Mouse (Mus musculus) gonadal fat pad, adult 2 months (tissue): ENCODE results near the gene Mrps23. TPM values are rescaled to one million over a fixed set of nuclear protein-coding genes. Genes with fewer than 3 reads are reported as not detected.
"Not testable (repeated sequence)": the region's sequence is repeated elsewhere in the genome, so short reads cannot be mapped to it uniquely, and the experiment has no call there.

Experiments
- DNase-seq: peaks from one replicate; pipeline ENCODE4 v3.0.0-alpha.2; 2012; ENCODE audit warnings: low read depth
- polyA plus RNA-seq: library from polyadenylated mRNA; depleted of rRNA; stranded (reverse); fragments of >200 nt; gene quantifications from 2 replicates; pipeline ENCODE4 v1.2.3, GENCODE M21; 2012

The Mrps23 gene
- polyA plus RNA-seq, 1 experiment, result 41.3 TPM

DNA sequence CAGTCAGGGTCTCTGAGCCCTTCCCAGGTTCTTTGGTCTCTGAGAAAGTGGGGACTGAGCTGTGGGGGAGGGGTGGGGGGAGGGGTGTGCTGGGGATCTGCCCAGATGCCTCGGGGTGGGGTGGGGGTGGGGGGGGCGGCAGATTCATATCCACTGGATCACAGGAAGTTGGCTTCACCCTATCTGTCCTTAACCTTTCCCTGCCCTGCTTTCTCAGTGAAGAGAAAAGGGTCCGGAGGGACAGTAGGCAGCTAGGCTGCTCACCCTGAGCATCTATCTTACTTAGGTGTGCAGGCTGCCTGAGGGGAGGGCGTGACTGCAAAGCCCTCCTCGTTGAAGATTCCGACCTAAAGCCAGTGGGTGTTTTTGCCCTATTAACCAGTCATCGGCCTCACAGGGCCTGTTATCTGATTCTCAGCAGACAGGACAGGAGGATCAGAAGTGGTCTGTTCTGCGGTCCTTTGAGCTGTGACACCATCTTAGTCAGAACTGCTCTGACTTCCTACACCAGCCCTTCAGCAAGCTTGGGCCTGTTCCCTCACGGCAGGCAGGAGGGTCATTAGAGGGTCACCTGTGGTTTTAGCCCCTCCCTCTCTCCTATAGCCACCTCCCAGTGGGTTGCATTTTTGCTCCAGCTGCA, 30.7 kb upstream of the Mrps23 start:
- no peak for DNase-seq

DNA sequence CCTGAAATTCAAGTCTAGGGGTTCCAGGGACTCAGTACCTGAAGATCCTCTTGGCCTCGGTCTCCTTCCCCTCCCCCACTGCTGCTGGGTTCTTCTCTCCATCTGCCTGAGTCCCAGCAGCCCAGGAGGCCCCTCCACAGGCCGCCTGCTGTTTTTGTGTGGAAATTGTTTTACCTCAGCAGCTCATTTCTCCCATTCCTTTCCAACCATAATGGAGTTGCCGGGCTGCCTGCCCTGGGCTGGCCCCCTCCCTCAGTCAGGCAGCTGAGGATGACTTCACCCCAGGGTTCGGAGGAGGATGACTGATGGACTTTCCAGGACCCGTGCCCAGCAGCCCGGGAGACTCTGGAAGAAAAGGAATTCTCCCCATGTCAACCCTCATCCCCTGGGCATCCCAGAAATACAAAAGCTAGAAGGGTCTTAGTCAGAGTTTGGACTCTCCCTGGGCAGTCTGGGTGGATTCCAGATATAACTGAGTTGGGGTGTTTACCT, 23.7 kb upstream of the Mrps23 start:
- no peak for DNase-seq

DNA sequence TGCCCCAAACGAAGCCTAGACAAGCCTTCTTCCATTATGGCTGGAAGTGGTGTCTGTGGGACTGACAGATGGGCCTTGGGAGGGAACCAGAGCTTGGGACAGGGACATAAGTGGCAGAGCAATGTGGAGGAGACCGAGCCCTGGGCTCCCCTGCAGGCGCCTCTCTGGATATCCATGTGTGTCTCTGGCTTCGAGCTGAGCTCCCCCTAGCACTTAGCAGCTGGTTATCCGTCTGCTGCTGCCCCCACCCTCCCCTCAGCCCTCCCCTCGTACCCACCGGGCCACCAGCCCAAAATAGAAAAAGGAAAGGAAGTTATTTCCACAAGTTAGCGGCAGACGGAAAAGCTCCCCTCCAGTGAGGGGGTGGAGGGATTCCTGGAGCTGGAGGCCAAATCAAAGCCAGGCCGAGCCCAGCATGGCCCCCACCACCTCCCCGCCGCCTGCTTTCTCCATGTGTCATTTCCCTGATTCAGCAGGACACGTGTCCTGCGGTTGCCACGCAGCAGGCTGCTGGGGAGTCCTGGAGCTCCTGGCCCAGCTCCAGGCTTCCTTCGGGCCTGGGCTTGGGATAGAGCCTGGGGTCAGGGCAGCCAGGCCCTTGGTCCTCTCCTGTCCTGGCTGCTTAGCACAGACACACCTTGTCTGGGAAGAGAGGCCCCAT, 23.1 kb upstream of the Mrps23 start:
- DNase-seq, result no peak

DNA sequence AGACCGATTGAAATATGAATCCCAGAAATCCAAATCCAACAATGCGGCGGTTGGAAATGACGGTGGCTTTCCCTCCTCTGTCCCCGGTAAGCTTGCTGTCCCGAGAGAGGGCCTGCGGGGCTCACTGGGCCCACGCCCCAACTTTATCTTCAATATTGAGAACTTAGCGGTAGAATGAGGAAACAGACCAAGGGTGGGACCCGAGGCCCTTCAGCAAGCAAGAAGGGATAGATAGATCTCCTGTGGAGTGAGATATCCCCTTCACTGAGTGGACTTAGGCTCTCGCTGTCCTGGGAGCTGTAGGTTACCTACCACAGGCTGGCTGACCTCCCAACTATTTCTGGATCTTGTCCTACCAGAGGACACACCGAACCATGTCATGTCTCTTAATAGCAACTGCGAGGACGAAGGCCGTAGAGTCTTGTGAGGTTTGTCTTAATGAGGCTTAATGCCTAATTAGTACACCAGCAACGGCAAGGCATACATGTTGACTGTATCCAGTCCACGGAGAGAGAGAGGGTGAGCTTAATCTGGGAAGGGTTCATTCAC, 19.5 kb upstream of the Mrps23 start:
- DNase-seq, result no peak

DNA sequence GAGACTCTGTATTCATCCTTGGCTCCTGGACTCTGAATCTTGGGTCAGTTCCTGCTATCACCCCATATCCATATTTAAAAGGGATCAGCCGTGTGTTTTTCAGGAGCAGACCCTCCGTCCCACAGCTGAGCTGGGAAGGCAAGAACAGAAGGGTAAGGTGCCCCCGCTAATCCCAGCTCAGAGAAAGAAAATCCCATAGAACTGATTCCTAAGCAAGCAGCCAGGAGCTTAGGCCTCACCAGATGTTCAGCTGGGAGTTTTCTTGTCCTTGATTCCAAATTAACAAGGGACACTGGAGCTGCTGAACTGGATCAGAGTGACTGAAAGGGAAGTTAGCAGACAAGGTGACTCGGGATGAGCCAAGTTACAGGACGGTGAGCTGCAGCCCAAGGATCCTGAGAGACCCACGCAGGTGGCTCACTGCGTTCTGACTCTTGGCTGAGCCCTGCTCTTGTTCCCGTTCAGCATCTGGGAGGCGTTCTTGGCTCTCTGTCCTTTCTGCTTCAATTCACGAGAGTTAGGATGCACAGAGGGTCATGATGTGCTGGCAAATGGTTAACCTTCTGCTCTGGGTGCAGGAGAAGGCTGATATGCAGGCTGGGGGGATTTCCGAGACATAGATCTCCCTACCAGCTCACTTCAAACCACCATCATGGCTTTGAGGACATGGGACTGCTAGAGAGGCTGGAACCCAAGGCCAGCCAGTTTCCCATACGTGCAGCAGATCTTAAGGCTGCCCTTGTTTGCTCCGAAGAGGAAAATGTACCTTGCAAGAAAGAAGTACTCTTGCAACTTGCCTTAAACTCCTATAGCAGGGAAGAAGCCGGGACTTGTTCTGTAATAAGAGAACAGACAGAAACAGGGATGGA, 17.9 kb upstream of the Mrps23 start:
- DNase-seq, result no peak

DNA sequence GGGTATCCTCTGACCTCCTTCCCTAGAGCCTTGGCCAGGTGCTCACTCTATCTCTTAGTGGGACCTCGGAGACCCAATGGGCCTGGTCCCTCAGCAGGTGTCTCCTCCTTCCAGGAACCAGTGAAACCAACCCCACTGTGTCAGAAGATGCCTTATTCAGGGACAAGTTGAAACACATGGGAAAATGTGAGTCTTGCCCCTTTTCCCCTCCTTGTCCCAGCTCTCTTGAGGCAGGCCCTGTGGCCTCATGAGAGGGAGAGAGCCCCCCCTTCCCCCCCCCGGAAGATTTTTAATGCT, 17.3 kb upstream of the Mrps23 start:
- no peak for DNase-seq

DNA sequence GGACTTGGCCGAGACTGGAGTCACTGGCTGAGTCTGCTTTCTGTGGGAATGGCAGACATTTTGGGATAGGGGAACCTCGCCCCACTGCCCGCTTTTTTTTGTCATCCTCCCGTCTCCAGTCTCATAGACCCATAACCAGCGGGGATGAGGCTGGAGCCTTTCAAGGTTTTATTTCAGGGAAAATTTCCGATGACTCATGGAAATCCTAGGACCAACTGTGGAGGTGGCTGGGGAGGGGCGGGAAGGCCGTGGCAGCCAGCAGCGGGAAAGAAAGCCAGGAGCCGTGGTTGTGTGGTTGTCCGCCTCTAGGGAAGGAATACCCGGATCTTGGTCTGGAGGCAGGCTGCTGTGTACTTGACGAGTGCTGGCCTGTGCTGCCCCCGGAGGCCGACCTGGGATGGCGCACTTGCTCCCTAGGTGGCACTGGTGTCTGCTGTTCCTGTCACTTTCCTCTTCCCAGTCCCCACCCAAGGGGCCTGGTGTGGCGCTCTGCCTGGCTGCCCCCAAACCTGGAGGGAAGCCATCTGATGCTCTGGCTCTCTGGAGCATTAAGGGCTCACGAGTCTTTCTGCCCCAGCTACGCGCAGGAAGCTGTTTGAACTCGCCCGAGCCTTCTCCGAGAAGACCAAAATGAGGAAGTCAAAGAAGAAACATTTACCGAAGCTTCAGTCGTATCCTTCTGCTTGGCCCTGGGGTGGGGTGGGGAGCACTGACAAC, 16.6 kb upstream of the Mrps23 start:
- no peak for DNase-seq

DNA sequence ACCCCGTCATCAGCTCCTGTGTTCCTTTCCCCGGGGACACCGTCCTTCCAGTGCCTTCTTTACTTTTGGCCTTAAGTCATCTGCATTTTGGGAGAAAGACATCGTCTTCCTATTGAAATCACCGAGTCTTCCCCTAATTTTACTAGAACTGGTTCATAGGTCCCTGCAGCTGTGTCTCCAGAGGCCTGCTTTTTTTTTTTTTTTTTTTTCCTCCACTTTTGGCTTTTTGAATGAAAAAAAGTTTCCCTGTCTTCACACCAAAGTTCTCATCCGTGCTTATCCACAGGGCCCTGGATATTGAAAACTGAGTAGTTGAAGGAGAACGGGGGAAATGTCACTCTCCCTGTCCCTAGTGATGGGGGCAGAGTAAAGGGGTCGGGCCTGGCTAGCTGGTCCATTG, 16.0 kb upstream of the Mrps23 start:
- DNase-seq, result no peak

DNA sequence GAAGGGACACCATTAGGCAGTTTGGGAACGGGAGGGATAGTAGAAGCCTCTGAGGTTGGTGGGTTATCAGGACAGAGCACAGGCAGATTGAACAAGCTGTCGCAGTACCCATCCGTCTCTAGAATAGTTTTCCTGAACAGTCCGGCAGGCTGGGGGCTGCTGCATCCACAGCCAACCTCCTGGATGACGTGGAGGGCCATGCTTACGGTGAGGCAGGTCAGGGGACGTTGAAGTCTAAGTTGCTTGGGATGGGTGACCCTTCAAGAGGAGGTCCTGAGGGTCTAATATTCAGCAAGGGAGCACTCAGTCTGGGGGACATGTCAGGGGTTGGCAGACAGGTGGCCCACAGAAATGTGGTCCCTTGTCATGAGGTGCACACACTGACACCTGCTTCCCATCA, 15.6 kb upstream of the Mrps23 start:
- no peak for DNase-seq

DNA sequence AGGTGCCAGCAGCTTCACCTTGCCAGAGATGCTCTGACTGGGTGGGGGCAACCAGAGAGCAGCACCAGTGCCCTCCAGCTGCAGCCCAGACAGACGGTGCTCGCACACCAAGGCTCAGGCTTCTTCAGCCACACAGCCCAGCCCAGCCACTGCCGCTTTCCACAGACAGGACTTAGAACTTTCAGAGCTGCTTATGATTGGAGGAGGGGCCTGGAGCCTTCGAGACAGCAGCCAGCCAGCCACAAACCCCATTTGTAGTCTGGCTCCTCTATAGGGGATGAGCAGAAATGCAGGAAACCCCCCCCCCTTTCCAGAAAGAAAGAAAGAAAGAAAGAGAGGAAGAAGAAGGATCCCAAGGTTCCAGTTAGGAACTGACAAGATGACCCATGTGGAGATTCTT, 11.6 kb upstream of the Mrps23 start:
- DNase-seq, result no peak

DNA sequence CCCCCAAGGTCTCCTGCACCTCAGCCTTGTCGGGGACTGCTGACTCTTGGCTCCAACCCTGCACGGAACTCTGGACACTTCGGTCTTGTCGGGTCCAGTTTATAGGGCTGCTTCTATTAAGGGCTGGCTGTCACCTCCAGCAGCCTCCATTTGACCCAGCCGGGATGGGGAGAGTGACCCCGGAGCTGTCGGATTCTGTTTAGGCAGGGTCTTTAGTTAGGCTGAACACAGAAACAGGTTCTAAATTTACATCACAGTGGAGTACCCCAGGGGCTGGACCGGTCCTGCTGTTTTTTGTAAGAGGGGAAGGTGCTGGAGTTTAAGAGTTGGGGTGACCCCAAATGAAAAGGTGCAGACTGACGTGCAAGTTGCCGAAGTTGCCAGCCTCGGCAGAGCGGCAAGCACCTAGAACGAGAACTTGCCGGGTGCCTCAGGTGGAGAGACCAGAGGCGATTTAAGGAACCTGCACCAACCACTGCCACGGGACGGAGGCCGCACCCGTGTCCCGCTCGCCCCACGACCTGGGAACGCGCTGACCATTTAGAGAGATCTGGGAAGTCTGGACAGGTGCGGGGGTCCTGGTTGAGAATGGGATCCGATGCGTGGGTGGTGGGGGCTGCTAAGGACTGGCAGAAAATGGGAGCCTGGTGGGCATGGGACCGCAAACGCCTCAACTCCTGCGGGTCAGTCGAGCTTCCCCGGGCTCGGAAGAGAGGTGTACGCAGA, 10.9 kb upstream of the Mrps23 start:
- no peak for DNase-seq

DNA sequence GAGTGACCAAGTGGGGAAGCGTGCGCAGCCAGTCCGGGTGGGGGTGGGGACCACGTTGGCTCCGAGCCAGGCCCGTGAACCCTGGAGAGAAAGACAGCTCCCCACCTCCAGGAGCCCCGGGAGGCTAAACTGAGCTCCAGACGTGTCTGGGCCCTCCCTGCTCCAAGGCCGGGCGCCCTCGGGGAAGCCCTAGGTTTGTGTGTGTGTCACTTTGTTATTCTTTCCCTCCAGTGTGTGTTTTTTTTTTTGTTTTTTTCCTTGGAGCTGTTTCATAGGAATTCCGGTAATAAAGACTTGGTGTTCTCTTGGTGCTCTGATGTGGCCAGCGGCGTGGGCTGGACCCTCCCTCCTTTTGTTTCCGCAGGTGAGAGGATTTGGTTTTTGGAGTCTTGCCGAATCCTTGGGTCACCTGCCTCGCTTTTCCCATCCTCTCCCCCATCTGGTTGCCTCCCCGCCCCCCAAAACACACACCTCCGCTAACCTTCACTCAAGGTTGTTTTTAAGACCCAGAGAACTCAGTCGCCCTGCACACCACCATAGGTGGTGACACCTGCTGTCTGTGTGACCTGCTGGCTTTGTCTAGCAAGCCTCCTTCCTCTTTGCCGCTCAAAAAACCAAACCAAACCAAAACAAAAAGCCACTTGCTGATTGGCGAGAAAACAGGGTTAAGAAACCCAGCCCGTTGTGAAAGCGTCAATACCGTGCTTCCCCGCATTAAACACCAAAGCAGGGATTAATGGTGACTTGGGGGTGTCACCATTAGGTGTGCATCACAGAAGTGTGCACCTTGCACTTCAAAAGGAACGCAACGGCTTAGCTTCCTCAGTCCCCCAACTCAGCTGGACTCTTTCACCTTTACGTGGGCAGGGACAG, 10.1 kb upstream of the Mrps23 start:
- DNase-seq, result no peak

DNA sequence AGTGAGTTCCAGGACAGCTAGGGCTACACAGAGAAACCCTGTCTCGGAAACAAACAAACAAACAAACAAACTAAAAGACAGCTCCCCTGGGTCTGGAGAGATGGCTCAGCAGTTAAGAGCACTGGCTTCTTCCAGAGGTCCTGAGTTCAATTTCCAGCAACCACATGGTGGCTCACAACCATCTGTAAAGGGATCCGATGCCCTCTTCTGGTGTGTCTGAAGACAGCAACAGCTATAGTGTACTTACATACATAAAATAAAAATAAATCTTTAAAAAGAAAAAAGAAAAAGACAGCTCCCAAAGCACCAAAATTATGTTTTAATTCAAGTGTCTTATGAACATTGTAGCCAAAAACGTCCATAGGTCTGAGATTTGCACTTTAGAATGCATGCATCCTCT, 8.5 kb upstream of the Mrps23 start:
- DNase-seq, result not testable (repeated sequence)

DNA sequence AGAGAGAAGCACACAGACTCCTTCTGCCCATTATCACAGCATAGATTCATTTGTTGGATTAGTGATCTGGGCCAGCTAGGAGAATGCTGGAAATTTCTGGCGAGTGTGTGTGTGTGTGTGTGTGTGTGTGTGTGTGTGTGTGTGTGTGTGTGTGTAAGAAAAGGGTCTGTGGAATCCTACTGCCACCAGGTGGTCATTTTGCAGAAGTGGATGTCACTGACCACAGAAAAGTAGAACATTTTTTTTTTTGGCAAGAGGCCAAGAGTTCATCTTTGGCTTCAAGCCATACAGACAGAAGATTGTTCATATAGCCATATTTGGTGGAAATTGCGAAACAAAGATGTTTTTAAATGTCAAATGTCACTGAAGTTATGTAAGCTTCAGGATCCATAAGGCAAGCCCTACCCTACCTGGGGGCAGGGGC, 7.0 kb upstream of the Mrps23 start:
- no peak for DNase-seq

DNA sequence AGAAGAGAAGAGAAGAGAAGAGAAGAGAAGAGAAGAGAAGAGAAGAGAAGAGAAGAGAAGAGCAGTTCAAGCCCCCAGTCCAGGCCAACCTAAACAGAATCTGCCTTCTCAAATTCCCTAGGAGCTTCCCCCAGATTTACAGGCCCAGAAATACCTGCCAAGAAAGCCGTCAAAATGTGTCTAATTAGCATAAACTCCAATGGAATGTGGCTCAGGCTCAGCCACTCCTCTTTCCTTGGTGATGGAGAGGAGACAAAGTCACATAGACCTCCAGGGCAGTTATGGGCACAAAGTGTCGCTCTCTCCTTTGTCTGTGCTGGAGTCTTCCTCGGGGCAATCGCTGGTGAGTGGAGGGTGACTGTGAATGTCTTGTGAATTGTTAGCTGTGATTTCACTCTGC, 6.0 kb upstream of the Mrps23 start:
- DNase-seq, result no peak

DNA sequence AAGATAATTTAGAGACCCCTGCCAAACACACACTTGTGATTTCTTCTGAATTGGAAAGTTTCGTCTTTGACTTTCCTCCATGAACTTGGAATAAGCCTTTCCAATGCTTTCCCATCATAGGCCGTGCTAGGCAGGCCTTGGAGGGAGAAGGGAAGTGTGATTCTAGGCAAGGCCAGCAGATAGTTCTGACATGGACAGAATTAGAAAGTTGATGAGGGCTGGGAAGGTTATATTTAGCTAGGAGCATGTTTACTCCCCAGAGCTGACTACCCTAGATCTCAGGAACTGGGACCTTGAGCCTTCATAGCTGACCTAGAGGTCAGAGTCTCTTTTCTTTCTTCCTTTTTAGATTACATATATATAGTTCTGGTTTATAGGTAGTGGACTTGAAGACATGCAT, 3.0 kb upstream of the Mrps23 start:
- DNase-seq, result no peak

DNA sequence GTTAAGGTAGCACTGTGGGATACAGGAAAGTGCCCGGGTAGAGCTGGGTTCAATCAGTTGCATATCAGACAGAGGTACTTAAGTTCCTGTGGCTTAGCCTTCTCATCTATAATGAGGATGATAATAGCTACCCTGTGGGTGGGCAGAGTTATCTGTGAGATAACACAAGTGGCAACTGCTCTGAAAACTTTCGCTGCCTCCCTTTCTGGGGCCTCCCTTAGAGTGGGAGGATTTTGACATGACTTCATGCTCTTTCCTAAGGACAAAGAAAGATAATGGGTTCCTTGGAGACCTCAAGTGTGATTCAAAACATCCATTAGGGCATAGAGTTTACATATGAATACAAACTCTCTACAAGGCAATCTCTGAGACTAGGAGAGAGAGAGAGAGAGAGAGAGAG, 2.1 kb upstream of the Mrps23 start:
- DNase-seq, result no peak

DNA sequence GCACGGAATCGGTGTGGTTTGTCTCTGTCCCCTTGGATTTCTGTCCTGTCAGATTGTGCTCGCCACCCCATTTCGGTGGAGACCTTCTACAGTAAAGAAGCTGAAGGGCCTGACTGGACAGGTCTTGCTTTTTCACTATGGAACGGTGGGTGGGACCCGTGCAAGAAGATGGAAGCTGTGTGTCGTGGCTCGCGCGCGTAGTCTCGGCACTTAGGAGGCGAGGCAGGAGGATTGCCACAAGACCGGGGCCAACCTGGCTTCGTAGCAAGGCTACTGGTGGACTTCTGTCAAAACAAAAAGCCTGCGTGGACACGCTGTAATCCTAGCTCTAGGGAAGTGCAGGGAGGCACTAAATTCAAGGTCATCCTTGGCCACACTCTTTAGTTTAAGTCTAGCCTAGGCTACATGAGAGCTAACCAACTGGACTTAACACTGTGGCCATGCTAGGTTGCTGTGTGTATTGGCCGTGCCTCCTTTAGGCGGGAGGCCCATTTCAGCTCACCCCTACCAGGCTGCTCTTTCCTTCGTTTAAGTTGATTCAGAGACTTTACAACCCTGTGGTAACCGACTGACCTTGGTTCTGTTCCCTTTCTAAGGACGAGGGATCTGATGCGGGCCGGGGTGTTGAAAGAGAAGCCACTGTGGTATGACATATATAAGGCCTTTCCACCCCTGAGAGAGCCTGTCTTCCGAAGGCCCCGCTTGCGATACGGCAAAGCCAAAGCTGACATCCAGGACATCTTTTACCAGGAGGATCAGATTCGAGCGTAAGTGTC, 593 bp downstream of the Mrps23 start:
- no peak for DNase-seq

DNA sequence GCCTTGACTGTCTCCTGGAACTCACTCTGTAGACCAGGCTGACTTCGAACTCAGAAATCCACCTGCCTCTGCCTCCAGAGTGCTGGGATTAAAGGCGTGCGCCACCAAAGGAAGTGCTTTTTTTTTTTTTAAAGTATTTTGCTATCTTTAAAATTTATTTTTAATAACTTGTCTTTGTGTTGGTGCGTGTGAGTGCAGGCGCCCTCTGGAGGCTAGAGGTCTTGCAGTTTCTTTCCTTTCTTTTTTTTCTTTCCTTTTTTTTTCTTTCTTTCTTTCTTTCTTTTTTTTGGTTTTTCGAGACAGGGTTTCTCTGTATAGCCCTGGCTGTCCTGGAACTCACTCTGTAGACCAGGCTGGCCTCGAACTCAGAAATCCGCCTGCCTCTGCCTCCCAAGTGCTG, 2.4 kb downstream of the Mrps23 start:
- not testable (repeated sequence) for DNase-seq

DNA sequence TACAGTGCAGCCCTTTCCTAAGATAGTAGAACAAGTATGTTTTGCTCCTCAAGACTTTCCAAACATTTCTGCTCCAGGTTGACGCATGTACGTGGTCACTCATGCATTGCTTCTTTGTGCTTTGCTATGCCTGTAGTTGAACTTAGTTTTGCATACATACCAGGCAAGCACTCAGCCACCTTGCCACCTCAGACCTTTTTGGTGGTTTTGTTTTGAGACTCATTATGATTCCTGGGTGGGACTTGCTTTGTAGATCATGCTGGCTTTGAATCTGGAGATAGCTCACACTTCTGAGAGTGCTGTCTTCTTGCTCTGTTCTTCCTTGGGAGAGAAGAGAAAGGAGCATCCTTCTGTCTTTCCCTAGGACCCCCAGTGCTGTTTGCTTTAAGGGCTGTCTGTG, 3.5 kb downstream of the Mrps23 start:
- DNase-seq, result no peak
